Mouse (Mus musculus) stomach, postnatal 0 days (tissue): ENCODE results near the gene Hoxb4.

Experiments
- CTCF ChIP-seq: IDR thresholded peaks from 2 replicates; pipeline ENCODE4 v1.5.1; 2016; ENCODE audit warnings: antibody characterized with exemption, low read depth, mild to moderate bottlenecking, moderate library complexity
- EP300 ChIP-seq: optimal IDR thresholded peaks from 2 replicates; pipeline ENCODE3; 2016; ENCODE audit warnings: antibody characterized with exemption

GRCm38 (mm10) chr11:96315344-96315681, 2.8 kb upstream of the Hoxb4 start:
- no peak for TF ChIP-seq CTCF
- TF ChIP-seq EP300, result no peak
